Mouse (Mus musculus): ENCODE data around the gene Lsm14b. TPM values are rescaled to one million over a fixed set of nuclear protein-coding genes. Genes with fewer than 3 reads are reported as not detected.

Gene Lsm14b
- 3.9 and 4.3 TPM in 2 replicates for polyA plus RNA-seq (2014; fragmentation: Nextera tagmentation; extraction: Ambion mirVana)

DNA sequence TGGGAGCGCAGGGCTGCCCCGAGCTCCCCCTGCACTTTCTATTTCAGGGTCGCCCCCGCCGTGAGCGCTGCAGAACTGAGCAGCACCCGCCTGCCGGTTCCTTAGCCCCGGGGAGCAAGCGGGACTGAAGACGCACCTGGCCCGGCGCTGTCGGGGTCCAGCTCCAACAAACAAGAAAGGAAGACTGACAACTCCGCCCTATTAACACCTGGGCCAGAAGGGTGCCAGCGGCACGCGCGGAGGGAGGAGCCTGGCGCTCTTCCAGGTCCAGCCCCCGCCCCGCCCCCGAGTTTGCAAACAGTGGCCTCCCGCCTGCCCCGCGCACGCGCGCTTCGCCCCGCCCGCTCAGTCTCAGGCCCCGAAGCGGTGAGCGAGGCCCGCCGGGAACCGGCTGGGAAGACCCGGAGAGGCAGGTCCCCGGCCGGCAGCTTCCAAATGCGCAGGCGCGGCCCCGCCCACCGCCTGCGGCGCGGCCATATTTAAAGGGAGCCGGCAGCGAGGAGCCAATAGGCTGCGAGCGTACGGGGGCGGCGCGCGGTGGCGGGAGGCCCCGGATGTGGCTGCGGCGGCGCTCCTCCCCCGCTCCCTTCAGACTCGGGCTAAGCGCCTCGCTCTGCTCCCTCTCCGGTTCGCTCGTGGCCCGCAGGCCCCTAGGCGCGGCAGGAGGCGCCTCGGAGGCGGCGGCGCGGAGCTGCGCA lies at the start of gene Lsm14b:
TSS of gene Lsm14b (plus strand) at position 587 of the 698 bp plus-strand sequence.
- Histone ChIP-seq H3K27me3 (ENCODE audit: control insufficient read depth, insufficient read depth, low read length) (peaks cover 19% of the 10 kb centered on the region; the same call in 1 of the 2 replicates), H3K4me1 (ENCODE audit: control insufficient read depth, insufficient read depth, low read length) (peaks cover 30% of the 10 kb centered on the region), H3K36me3 (ENCODE audit: control insufficient read depth, insufficient read depth, low read length) (peaks cover 10% of the 10 kb centered on the region), H3K4me2 (peak within 1 kb of the TSS; percentile 98), H3K27ac (ENCODE audit: low read depth, low read length) (peak within 1 kb of the TSS; percentile 92), H3K4me3 (ENCODE audit: low read depth, low read length) (peak within 1 kb of the TSS; percentile 95), H3K9ac (ENCODE audit: low read depth, low read length) (peak within 1 kb of the TSS; percentile 92), H3K9me3 (replicated peaks; ENCODE audit: control insufficient read depth, low read length) (no peaks in the 10 kb centered on the region)
- ATAC-seq (replicated peaks; ENCODE audit: insufficient number of reproducible peaks, low FRiP score, low TSS enrichment): peak; percentile 92
- under 1% methylated on average over 62 of the region's 80 CpGs for WGBS (ENCODE audit: insufficient replicate concordance)

DNA sequence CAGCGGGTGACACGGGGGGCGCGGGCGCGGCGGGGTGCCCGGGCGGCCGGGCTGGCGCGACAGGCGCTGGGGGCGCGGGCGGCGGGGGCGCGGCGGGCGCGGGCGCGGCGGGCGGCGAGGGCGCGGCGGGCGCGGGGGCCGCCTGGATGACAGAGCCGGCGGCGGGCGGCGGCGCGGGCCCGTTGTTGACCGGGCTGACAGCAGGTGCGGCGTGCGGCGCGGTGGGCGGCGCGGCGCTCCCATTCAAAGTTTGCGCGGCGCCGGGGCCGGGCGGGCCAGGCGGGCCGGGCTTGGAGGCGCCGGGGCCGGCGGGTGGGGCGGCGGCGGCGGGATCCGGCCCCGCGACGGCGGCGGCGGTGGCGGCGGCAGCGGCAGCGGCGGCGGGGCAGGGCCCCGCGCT lies 48.9 kb upstream of the Lsm14b start:
- H3K4me3 ChIP-seq (ENCODE audit: low read depth, low read length): peak overlapping the region; percentile 81
- peak overlapping the region; percentile 100 for H3K4me2 ChIP-seq
- WGBS (ENCODE audit: insufficient replicate concordance): 0% methylated on average over 11 of the region's 82 CpGs
- no peaks in the 10 kb centered on the region for H3K27me3 ChIP-seq (ENCODE audit: control insufficient read depth, insufficient read depth, low read length)
- H3K27ac ChIP-seq (ENCODE audit: low read depth, low read length): no peak overlapping the region; the same call in 1 of the 2 replicates
- H3K4me1 ChIP-seq (ENCODE audit: control insufficient read depth, insufficient read depth, low read length): peaks cover 42% of the 10 kb centered on the region
- no peak for ATAC-seq (replicated peaks; ENCODE audit: insufficient number of reproducible peaks, low FRiP score, low TSS enrichment)
- peak overlapping the region; percentile 89; the same call in 1 of the 2 replicates for H3K9ac ChIP-seq (ENCODE audit: low read depth, low read length)
- H3K9me3 ChIP-seq (replicated peaks; ENCODE audit: control insufficient read depth, low read length): no peaks in the 10 kb centered on the region
- H3K36me3 ChIP-seq (ENCODE audit: control insufficient read depth, insufficient read depth, low read length): no peaks in the 10 kb centered on the region

DNA sequence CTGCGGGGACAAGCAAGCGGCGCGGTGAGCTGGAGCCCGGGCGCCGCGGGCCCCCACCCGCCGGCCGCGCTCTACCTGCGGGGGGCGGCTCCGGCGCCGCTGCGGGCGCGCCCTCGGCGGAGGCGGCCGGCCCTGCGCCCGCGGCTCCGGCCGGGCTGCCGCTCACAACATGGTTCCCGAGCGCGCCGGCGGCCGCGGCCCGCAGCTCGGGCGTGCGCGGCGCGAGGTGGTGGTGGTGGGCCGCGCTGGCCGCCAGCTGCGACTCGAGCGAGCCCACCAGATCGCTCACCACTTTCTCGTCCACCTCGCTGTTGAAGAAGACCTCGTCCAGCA lies 48.5 kb upstream of the Lsm14b start:
- H3K27me3 ChIP-seq (ENCODE audit: control insufficient read depth, insufficient read depth, low read length): no peaks in the 10 kb centered on the region
- no peaks in the 10 kb centered on the region for H3K36me3 ChIP-seq (ENCODE audit: control insufficient read depth, insufficient read depth, low read length)
- peak overlapping the region; percentile 81 for H3K27ac ChIP-seq (ENCODE audit: low read depth, low read length)
- 1% methylated on average over 18 of the region's 54 CpGs for WGBS (ENCODE audit: insufficient replicate concordance)
- peak; percentile 24 for ATAC-seq (replicated peaks; ENCODE audit: insufficient number of reproducible peaks, low FRiP score, low TSS enrichment)
- H3K9ac ChIP-seq (ENCODE audit: low read depth, low read length): peak overlapping the region; percentile 89
- H3K9me3 ChIP-seq (replicated peaks; ENCODE audit: control insufficient read depth, low read length): no peaks in the 10 kb centered on the region
- peaks cover 42% of the 10 kb centered on the region for H3K4me1 ChIP-seq (ENCODE audit: control insufficient read depth, insufficient read depth, low read length)
- H3K4me3 ChIP-seq (ENCODE audit: low read depth, low read length): peak overlapping the region; percentile 81
- peak overlapping the region; percentile 100 for H3K4me2 ChIP-seq

DNA sequence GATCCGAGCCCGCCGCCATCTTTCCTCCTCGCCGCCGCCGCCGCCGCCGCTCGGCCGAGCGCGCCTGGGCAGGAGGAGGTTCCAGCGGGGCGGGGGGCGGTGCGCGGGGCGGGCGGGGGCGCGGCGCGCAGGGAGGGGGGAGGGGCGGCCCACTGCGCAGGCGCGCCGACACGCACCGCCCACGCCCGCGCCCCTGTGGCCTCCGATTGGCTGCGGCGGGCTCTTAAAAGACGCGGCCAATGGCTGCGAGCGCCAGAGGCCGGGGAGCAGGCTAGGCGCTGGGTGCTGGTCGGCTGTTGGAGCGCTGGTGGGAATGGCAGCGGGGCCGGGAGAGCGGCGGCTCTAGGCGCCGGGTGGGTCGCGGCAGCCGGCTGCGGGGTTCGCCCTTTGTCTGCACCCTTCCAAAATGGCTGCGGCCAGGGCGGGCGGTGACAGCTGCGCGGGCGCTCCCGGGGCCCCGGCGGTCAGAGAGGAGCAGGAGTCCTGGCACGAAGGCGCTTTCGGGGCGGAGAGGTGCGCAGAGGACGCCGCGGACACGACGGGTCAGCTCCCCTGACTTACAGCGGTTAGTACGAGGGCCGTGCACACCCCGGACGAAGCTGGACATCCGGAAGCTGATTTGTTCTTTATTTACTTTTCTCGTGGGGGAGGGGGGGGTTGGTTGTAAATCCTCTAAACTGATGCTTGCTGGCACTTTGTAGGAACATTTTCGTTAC lies 48.0 kb upstream of the Lsm14b start, which contains the start of gene Taf4:
TSS of gene Taf4 (minus strand) at position 19 of the 716 bp plus-strand sequence.
- Histone ChIP-seq H3K36me3 (ENCODE audit: control insufficient read depth, insufficient read depth, low read length) (no peaks in the 10 kb centered on the region), H3K4me1 (ENCODE audit: control insufficient read depth, insufficient read depth, low read length) (peaks cover 40% of the 10 kb centered on the region), H3K9me3 (replicated peaks; ENCODE audit: control insufficient read depth, low read length) (no peaks in the 10 kb centered on the region), H3K27ac (ENCODE audit: low read depth, low read length) (peak within 1 kb of the TSS; percentile 81), H3K27me3 (ENCODE audit: control insufficient read depth, insufficient read depth, low read length) (no peaks in the 10 kb centered on the region), H3K9ac (ENCODE audit: low read depth, low read length) (peak within 1 kb of the TSS; percentile 89), H3K4me3 (ENCODE audit: low read depth, low read length) (peak within 1 kb of the TSS; percentile 81), H3K4me2 (peak within 1 kb of the TSS; percentile 100)
- ATAC-seq (replicated peaks; ENCODE audit: insufficient number of reproducible peaks, low FRiP score, low TSS enrichment): peak; percentile 93
- WGBS (ENCODE audit: insufficient replicate concordance): under 1% methylated on average over 56 of the region's 84 CpGs

DNA sequence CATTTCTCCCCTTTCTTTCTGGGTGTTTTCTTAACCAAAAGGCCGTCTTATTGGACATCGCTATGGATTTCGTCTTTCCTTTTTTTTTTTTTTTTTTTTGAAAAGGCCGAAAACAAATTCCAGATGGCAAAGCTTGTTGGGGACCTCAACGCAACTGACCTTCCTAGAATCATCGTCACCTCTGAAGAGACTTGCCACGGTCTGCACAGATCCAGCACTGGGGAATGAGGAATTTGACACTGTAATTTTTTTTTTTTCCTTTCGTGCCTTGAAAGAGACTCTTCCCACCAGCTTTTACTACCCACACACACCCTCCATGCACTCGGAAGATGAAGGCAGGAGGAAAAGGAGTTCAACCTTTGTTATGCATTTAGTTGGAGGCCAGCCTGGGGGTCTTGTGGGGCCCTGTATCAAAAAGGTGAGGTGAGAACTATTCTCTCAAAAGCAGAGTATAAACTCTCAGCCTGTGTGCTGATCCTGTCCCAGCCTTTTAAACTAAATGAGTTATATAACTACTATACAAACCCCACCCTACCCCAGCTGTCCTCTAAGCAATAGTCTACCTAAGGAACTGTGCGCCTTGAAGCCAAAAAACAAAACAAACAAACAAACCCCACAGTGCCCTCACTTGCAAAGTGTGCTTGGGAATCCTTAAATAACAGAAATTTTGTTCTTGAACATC lies 47.3 kb upstream of the Lsm14b start:
- H3K27me3 ChIP-seq (ENCODE audit: control insufficient read depth, insufficient read depth, low read length): no peaks in the 10 kb centered on the region
- no peaks in the 10 kb centered on the region for H3K36me3 ChIP-seq (ENCODE audit: control insufficient read depth, insufficient read depth, low read length)
- peak overlapping the region; percentile 81; the same call in 1 of the 2 replicates for H3K27ac ChIP-seq (ENCODE audit: low read depth, low read length)
- peak overlapping the region; percentile 100 for H3K4me2 ChIP-seq
- H3K4me3 ChIP-seq (ENCODE audit: low read depth, low read length): peak overlapping the region; percentile 81
- peaks cover 33% of the 10 kb centered on the region for H3K4me1 ChIP-seq (ENCODE audit: control insufficient read depth, insufficient read depth, low read length)
- H3K9ac ChIP-seq (ENCODE audit: low read depth, low read length): peak overlapping the region; percentile 87
- no peak for ATAC-seq (replicated peaks; ENCODE audit: insufficient number of reproducible peaks, low FRiP score, low TSS enrichment)
- no peaks in the 10 kb centered on the region for H3K9me3 ChIP-seq (replicated peaks; ENCODE audit: control insufficient read depth, low read length)
- WGBS (ENCODE audit: insufficient replicate concordance): 11% methylated on average over 10 of the region's 10 CpGs

DNA sequence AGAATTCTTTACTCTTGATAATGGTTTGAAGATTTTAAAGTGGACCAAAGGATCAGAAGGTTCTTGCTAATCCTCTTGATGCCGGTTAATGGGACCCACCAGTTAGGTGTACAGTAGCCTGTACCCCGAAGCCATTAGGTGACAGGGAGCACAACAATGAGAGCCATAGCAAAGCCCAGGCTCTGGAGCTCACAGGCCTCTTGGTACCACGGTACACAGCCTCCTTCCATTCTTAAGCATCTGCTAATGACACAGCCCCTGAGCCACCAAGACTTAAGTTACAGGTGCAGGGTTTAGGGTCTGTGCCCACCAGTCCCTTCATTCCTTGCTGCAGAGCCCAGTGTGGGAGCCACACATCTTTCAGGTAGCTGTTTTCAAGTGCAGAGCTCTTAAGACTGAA lies 46.5 kb upstream of the Lsm14b start:
- no peaks in the 10 kb centered on the region for H3K36me3 ChIP-seq (ENCODE audit: control insufficient read depth, insufficient read depth, low read length)
- WGBS (ENCODE audit: insufficient replicate concordance): 87% methylated on average over 3 of the region's 3 CpGs
- no peak overlapping the region for H3K4me3 ChIP-seq (ENCODE audit: low read depth, low read length)
- no peak overlapping the region; the same call in 1 of the 2 replicates for H3K4me2 ChIP-seq
- H3K9ac ChIP-seq (ENCODE audit: low read depth, low read length): no peak overlapping the region
- no peak overlapping the region for H3K27ac ChIP-seq (ENCODE audit: low read depth, low read length)
- peaks cover 26% of the 10 kb centered on the region for H3K4me1 ChIP-seq (ENCODE audit: control insufficient read depth, insufficient read depth, low read length)
- H3K27me3 ChIP-seq (ENCODE audit: control insufficient read depth, insufficient read depth, low read length): no peaks in the 10 kb centered on the region
- no peaks in the 10 kb centered on the region for H3K9me3 ChIP-seq (replicated peaks; ENCODE audit: control insufficient read depth, low read length)
- ATAC-seq (replicated peaks; ENCODE audit: insufficient number of reproducible peaks, low FRiP score, low TSS enrichment): no peak

DNA sequence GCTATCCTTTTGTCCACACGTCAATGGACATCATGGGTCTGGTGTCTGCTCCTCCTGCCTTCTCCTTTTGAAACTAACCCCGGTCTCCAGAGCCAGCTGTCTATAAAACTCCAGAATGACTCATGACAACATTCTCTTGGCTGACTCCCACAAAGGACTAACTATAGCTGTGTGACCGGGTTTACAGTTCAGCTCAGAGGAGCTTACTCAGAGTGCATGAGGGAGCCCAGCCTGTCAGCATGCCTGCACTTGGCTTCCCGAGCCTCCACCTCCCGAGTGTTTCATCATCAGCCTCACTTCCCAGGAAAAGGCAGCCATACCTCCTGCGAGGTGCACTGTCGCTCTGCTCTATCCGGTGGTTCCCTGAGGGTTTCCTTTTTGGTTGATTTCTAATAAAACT lies 45.0 kb upstream of the Lsm14b start:
- WGBS (ENCODE audit: insufficient replicate concordance): 63% methylated on average over 8 of the region's 8 CpGs
- no peak for ATAC-seq (replicated peaks; ENCODE audit: insufficient number of reproducible peaks, low FRiP score, low TSS enrichment)
- Histone ChIP-seq H3K4me3 (ENCODE audit: low read depth, low read length) (no peak overlapping the region), H3K4me1 (ENCODE audit: control insufficient read depth, insufficient read depth, low read length) (peaks cover 19% of the 10 kb centered on the region), H3K27me3 (ENCODE audit: control insufficient read depth, insufficient read depth, low read length) (no peaks in the 10 kb centered on the region), H3K9me3 (replicated peaks; ENCODE audit: control insufficient read depth, low read length) (no peaks in the 10 kb centered on the region), H3K27ac (ENCODE audit: low read depth, low read length) (no peak overlapping the region), H3K9ac (ENCODE audit: low read depth, low read length) (no peak overlapping the region), H3K36me3 (ENCODE audit: control insufficient read depth, insufficient read depth, low read length) (no peaks in the 10 kb centered on the region), H3K4me2 (no peak overlapping the region)

DNA sequence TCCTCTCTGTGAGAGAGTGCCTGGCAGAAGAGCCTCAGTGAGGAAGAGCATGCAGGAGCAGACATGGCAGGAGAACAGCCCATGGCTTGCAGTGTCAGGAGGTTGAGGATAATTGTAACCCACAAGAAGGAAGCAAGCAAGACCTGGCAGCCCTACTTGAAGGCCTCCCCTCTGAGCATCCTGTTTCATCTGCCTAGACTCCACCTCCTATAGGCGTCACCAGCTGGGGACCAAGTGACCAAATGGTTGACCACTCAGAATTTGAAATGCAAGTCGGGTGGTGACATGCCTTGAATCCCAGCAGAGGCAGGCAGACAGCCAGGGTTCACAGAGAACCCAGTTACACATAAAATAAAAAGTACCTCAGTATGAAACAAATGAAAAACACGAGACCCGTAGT lies 44.2 kb upstream of the Lsm14b start:
- Histone ChIP-seq H3K27me3 (ENCODE audit: control insufficient read depth, insufficient read depth, low read length) (no peaks in the 10 kb centered on the region), H3K9me3 (replicated peaks; ENCODE audit: control insufficient read depth, low read length) (no peaks in the 10 kb centered on the region), H3K4me3 (ENCODE audit: low read depth, low read length) (no peak overlapping the region), H3K4me1 (ENCODE audit: control insufficient read depth, insufficient read depth, low read length) (peaks cover 23% of the 10 kb centered on the region), H3K9ac (ENCODE audit: low read depth, low read length) (no peak overlapping the region), H3K27ac (ENCODE audit: low read depth, low read length) (no peak overlapping the region), H3K36me3 (ENCODE audit: control insufficient read depth, insufficient read depth, low read length) (no peaks in the 10 kb centered on the region), H3K4me2 (no peak overlapping the region)
- ATAC-seq (replicated peaks; ENCODE audit: insufficient number of reproducible peaks, low FRiP score, low TSS enrichment): no peak
- 39% methylated on average over 4 of the region's 4 CpGs for WGBS (ENCODE audit: insufficient replicate concordance)
